Mouse (Mus musculus): ENCODE measurements at regions not wholly inside any gene's neighbourhood (a gene's known extent, or its start where the extent isn't known, plus 50 kb on each side); places are given as distances from the start of the nearest gene placed in this dataset.

GRCm38 (mm10) chrX:19237048-19237737 is 243.9 kb downstream of the Tex13c3 start:
- no peak for TF ChIP-seq CTCF (IDR thresholded peaks at IDR 0.05; ENCODE audit: control insufficient read depth, insufficient read depth, low read length)
- TF ChIP-seq POLR2A (IDR thresholded peaks at IDR 0.05; ENCODE audit: borderline replicate concordance, control insufficient read depth, low read depth, low read length) = no peak
